Mouse (Mus musculus) cortical plate, adult 2 months (tissue): ENCODE data around the gene Fos.

Experiments used
- CTCF ChIP-seq: fragments of 200-500 bp; IDR thresholded peaks from 2 replicates; pipeline ENCODE4 v1.5.1; 2011; ENCODE audit warnings: mild to moderate bottlenecking, control low read depth, low read length; ENCODE audit not compliant: insufficient read depth; ENCODE audit errors: extremely low read depth
- POLR2A ChIP-seq: fragments of 200-500 bp; IDR thresholded peaks from 2 replicates; pipeline ENCODE4 v1.6.1; 2011; ENCODE audit warnings: mild to moderate bottlenecking, low read length, control low read depth; ENCODE audit not compliant: insufficient read depth; ENCODE audit errors: extremely low read depth

DNA sequence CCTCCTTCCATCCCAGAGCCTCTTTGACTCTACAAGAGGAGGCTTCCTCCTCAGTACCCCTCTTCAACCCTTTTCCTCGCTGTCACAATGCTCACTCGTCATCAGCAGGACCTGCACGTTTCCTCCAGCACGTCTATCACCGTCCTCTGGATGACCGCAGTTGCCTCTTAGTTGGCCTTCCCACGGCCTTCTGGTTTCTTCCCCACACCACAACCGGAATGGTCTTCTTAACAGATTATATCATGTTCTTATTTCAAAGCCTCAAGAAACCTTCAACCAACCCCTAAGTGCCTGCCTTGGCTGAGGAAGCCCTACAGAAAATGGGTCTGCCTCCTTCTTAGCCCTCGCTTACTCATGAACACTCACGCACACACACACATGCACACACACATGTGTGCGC is 48.0 kb upstream of the Fos start:
- TF ChIP-seq CTCF: no peak
- TF ChIP-seq POLR2A: no peak
